Mouse (Mus musculus) liver, adult 2 months (tissue): Measurements from ENCODE around the gene AF067061.

Source experiments
- CTCF ChIP-seq: fragments of 200-500 bp; IDR thresholded peaks from 2 replicates; pipeline ENCODE4 v1.5.1; 2011; ENCODE audit warnings: low read depth, low read length, control low read depth
- POLR2A ChIP-seq: fragments of 200-500 bp; IDR thresholded peaks from 2 replicates; pipeline ENCODE4 v1.6.1; 2011; ENCODE audit warnings: low read length, control low read depth; ENCODE audit not compliant: insufficient read depth; ENCODE audit errors: extremely low read depth

DNA sequence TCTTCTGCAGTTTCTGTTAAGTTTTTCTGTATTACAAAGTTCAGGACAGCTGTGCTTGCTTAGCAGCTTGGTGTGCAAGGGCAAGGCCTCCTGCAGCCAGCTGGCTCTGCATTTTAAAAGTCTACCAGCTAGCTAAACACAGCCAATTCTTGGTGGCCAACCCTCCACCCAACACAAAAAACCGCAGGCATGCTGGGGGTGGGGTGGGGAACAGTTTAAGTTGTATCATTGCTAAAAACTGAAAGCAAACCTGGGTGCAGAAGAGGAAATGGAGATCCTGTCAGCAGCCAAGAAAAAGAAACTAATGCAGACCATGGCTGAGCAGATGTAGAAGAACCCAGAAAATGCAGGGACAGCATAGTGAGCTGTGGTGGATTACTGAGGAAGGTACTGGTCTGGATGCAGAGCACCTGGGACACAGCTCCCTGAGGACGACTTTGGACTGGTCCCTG lies 37.1 kb downstream of the AF067061 start, which contains the start of gene BC147527:
- TF ChIP-seq POLR2A (no peak), CTCF (no peak)
